Mouse (Mus musculus) liver, embryonic 16.5 days (tissue): ENCODE measurements around the gene Slc38a6. TPM values are rescaled to one million over a fixed set of nuclear protein-coding genes. Genes with fewer than 3 reads are reported as not detected.

Experiments
- ATAC-seq: fragments of 200-750 bp; cut with Nextera tagmentation; 2 replicates; pipeline ENCODE4 v1.8.0; 2017; ENCODE audit warnings: low read depth, mild to moderate bottlenecking, moderate number of reproducible peaks, moderate library complexity
- H3K27ac ChIP-seq: fragments of 300-500 bp; sonication (generic); 2 replicates; pipeline ENCODE4 v1.5.1; 2014; ENCODE audit warnings: mild to moderate bottlenecking, low read length
- H3K27me3 ChIP-seq: fragments of 300-500 bp; sonication (generic); 2 replicates; pipeline ENCODE4 v1.6.1; 2014; ENCODE audit warnings: low read depth, low read length, mixed read lengths; ENCODE audit not compliant: control insufficient read depth, insufficient read depth
- H3K36me3 ChIP-seq: fragments of 300-500 bp; sonication (generic); 2 replicates; pipeline ENCODE4 v1.6.1; 2014; ENCODE audit warnings: mild to moderate bottlenecking; ENCODE audit not compliant: control insufficient read depth, insufficient read depth
- H3K4me1 ChIP-seq: fragments of 300-500 bp; sonication (generic); 2 replicates; pipeline ENCODE4 v1.6.1; 2014; ENCODE audit warnings: low read depth, low read length, mixed read lengths; ENCODE audit not compliant: control insufficient read depth
- H3K4me2 ChIP-seq: fragments of 300-500 bp; sonication (generic); 2 replicates; pipeline ENCODE4 v1.6.1; 2014; ENCODE audit warnings: low read depth, low read length, mixed read lengths
- H3K4me3 ChIP-seq: fragments of 300-500 bp; sonication (generic); 2 replicates; pipeline ENCODE4 v1.5.1; 2014; ENCODE audit warnings: low read depth, mild to moderate bottlenecking, low read length
- H3K9ac ChIP-seq: fragments of 300-500 bp; sonication (generic); 2 replicates; pipeline ENCODE4 v1.6.1; 2014; ENCODE audit warnings: low read depth, low read length
- H3K9me3 ChIP-seq: fragments of 300-500 bp; sonication (generic); replicated peaks from 2 replicates; pipeline ENCODE4 v1.6.1; 2016; ENCODE audit warnings: low read length; ENCODE audit not compliant: control insufficient read depth
- WGBS: fragments of 180-500 bp; shearing (Covaris S2); extraction: QIAGEN DNeasy Blood & Tissue Kit; methylation state at CpG from one replicate; pipeline ENCODE4 v1.1.7; 2014; ENCODE audit not compliant: insufficient replicate concordance; 5-methylcytosine and 5-hydroxymethylcytosine counted together
- polyA plus RNA-seq: library from polyadenylated mRNA; unstranded; fragments of >200 nt; fragmentation: Nextera tagmentation; extraction: Ambion mirVana; gene quantifications from 2 replicates; pipeline ENCODE4 v1.2.1, GENCODE M21; 2015

The Slc38a6 gene
- polyA plus RNA-seq, 1 experiment from 2014 or later, result 2.5 TPM

DNA sequence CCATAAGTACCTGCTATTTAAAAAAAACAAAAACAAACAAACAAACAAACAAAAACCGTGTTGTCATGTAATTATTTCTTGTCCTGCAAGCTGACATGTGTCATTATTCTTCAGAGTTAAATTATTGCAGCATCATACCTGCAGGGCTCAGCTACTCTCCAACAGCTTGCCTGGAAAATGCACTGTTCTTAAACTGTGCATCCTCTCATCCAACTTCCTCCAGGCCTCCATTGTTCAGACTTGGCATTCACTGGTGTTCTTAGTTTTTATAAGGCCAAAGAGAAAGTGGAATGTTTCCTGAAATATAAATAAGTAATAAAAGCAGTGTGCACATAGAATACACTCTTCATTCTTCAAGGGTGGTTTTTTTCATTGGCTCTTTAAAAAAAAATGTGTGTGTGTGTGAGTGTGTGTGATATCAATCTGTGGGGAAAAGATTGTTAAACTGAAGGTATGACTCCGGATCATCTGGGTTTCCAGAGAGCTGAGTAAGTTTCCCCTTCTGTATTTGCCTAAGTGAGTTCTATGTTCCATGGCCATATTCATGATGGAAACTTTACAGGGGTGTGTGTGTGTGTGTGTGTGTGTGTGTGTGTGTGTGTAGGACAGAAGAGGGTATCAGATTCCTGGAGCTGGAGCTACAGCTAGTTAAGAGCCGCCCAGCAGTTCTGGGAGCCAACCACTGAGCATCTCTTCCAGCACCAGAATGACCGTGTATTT lies 42.0 kb downstream of the Slc38a6 start:
- Histone ChIP-seq H3K9me3 (no peaks in the 10 kb centered on the region), H3K36me3 (no peaks in the 10 kb centered on the region), H3K4me1 (no peaks in the 10 kb centered on the region), H3K27me3 (no peaks in the 10 kb centered on the region), H3K27ac (no peak overlapping the region), H3K4me3 (no peak overlapping the region), H3K4me2 (no peak overlapping the region), H3K9ac (no peak overlapping the region)
- ATAC-seq, result no peak
- 54% methylated on average over 4 of the region's 4 CpGs for WGBS

DNA sequence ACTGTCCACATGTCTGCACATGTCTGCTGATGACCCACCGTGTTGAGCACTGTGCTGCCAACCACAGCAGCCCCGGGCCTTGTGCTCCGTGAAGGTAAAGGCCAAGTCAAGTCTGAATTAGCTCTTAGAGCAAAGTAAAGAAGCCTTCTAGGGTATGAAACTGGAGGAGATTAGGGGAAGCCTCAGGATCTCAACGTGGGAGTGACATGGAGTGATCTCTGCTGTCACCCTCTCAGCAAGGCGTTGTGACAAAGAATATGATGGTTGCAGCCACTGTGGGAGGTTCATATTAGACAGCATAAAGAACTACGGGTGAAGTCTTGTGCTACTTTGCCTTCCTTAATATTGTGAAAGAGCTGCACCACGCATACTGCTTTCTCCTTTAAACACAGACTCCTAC lies 43.7 kb downstream of the Slc38a6 start:
- H3K4me1 ChIP-seq, result no peaks in the 10 kb centered on the region
- no peak overlapping the region for H3K9ac ChIP-seq
- no peak for ATAC-seq
- H3K27ac ChIP-seq, result no peak overlapping the region
- H3K36me3 ChIP-seq, result no peaks in the 10 kb centered on the region
- no peak overlapping the region for H3K4me3 ChIP-seq
- 64% methylated on average over 7 of the region's 7 CpGs for WGBS
- no peak overlapping the region for H3K4me2 ChIP-seq
- H3K27me3 ChIP-seq, result no peaks in the 10 kb centered on the region
- H3K9me3 ChIP-seq, result no peaks in the 10 kb centered on the region

DNA sequence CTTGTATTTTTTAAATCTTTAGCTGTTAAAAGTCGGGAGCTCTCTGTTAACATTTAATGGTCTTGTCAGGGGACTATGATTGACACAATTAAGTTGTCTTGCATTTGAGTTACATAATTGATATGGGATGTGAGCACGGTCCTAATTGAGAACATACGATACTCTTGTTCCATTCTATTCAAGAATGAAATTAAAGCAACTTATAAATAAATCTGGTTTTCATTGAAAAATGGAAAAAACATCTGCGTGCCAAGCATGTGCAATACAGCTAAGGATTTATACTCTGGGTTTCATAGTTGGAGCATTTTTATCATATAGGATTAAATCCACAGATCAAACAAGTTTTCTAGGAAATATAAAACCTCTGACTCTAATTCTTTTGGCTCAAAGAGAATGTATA lies 46.1 kb downstream of the Slc38a6 start:
- Histone ChIP-seq H3K27ac (no peak overlapping the region), H3K36me3 (no peaks in the 10 kb centered on the region), H3K4me3 (no peak overlapping the region), H3K9me3 (no peaks in the 10 kb centered on the region), H3K27me3 (no peaks in the 10 kb centered on the region), H3K4me2 (no peak overlapping the region), H3K9ac (no peak overlapping the region), H3K4me1 (no peaks in the 10 kb centered on the region)
- WGBS, result 66% methylated on average over 4 of the region's 4 CpGs
- ATAC-seq, result no peak

DNA sequence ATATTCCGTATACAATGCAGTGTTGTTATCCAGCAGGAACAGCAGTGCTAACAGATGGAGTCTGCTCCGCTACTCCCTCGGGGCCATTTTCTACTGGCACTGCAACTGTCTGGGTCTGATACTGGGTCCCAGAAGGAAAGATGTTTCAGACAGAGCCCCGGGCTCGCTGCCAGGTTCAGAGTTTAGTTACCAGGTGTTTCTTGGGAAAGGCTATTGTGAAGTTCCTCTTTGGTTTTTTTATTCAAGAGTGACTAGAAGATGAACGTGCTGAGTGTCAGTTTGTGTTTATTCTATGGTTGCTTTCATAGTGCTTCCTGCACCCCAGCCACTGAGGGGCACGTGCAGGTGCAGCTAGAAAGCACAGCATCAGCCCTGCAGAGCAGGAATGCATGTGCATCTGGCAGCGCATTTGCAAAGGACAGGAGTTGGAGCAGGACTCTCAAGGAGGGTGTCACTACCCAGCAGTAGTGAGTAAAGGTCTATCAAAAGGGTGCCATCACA lies 47.5 kb downstream of the Slc38a6 start:
- Histone ChIP-seq H3K9ac (no peak overlapping the region), H3K4me3 (no peak overlapping the region), H3K27me3 (no peaks in the 10 kb centered on the region), H3K9me3 (no peaks in the 10 kb centered on the region), H3K4me2 (no peak overlapping the region), H3K27ac (no peak overlapping the region), H3K4me1 (no peaks in the 10 kb centered on the region), H3K36me3 (no peaks in the 10 kb centered on the region)
- 64% methylated on average over 8 of the region's 8 CpGs for WGBS
- ATAC-seq, result no peak

DNA sequence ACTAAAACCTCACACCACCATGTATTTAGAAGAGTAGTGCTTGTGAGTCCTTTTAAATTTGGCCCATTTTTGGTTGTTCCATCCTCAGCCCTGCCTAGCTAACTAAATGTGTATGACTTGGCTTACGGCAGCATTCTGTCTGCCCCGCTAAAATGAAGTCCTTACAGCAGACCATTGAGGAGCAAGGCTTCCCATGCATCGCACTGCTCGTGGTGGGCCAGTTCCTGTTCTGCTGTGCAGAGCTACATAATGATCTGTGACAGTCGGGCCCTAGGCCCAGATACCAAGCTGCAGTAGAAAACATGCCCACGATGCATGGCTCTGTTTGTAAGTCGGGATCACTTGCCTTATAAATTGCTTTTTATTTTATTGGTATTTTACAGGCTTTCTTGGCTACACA lies 50.5 kb downstream of the Slc38a6 start:
- Histone ChIP-seq H3K27me3 (no peaks in the 10 kb centered on the region), H3K9me3 (no peaks in the 10 kb centered on the region), H3K4me1 (peaks cover 2% of the 10 kb centered on the region; the same call in 1 of the 2 replicates), H3K9ac (no peak overlapping the region), H3K4me3 (no peak overlapping the region), H3K36me3 (no peaks in the 10 kb centered on the region), H3K4me2 (no peak overlapping the region), H3K27ac (no peak overlapping the region)
- WGBS, result 23% methylated on average over 7 of the region's 7 CpGs
- ATAC-seq, result no peak

DNA sequence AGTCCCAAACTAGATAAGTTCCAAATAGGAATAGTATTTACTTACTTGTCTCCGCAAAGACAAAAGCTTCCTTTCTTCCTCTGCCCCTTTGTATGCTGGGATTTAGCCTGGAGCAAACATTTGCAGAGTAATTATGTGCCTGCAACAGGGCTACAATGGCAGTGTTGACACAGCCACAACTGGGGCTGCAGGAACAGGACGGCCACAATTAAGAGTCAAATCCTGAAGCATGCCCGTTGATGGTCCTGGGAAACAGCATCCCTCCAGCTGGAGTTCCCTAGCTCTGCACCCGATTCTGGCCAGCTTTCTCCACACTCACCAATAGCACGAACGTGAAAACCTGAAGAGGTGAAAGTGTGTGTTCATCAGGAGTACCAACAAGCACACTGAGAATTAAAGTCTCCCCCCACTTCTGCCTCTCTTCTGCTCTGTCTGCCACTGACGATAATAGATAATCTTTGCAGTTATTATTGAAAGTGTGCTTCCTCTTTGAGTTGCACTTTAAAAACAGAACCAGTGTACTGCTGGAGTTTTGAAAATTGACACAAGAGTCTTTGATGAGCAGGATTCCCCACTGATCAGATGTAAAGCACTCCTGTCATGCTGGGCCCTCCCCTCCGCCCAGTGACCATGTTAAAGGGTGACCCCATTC lies 54.2 kb downstream of the Slc38a6 start:
- 21% methylated on average over 8 of the region's 8 CpGs for WGBS
- Histone ChIP-seq H3K4me1 (peaks cover 3% of the 10 kb centered on the region; the same call in 1 of the 2 replicates), H3K27me3 (no peaks in the 10 kb centered on the region), H3K9me3 (no peaks in the 10 kb centered on the region), H3K9ac (no peak overlapping the region), H3K4me2 (no peak overlapping the region), H3K27ac (no peak overlapping the region), H3K36me3 (no peaks in the 10 kb centered on the region), H3K4me3 (no peak overlapping the region)
- ATAC-seq, result no peak

DNA sequence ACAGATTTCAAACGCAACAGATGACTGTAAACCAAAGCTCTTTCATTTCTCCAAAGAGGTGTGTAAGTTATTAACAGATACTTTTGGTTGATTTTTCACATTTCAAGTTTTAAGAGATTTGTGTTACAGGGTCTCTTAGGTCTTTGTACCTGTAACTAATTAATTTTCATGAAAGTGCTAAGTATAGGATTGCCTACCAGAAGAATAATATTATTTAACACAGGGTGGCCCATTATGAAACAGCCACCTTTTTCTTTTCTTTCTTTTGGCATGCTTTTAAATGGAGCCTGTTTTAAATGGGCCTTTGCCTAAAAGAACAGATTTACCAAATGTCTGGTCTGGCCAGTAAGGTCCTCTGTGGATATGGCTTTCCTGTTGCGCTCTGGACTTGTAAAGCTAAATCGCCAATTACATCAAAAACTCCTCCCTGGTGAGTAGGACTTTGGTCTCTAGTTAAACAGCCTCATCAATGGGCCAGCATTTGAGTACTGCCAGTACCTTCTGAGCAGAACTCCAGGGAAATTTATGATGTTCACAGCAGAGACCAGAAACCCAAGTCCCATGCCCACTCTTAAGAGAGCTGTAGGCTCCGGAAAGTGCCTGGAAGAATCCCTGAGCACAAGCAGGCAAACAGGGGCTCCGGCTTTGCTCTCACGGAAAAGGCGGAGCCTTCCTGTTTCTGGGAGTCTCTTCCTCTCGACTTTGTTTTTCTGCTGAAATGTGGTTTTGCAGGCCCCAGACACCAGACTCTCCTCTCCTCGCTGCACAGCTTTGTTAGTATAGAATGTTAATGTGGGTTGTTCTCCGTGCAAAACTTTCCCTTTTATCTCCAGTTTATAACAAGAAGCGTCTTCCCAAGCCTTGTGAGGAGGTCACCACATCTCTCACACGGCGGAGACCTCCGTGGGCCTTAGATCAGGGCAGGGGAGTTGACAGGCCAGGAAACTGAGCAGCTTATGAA lies 55.4 kb downstream of the Slc38a6 start:
- H3K9me3 ChIP-seq, result no peaks in the 10 kb centered on the region
- 24% methylated on average over 14 of the region's 14 CpGs for WGBS
- H3K4me2 ChIP-seq, result no peak overlapping the region
- H3K36me3 ChIP-seq, result no peaks in the 10 kb centered on the region
- no peak overlapping the region for H3K4me3 ChIP-seq
- peaks cover 3% of the 10 kb centered on the region; the same call in 1 of the 2 replicates for H3K4me1 ChIP-seq
- H3K27me3 ChIP-seq, result no peaks in the 10 kb centered on the region
- ATAC-seq, result peak; percentile 48
- no peak overlapping the region for H3K9ac ChIP-seq
- H3K27ac ChIP-seq, result peak overlapping the region; percentile 18; the same call in 1 of the 2 replicates

DNA sequence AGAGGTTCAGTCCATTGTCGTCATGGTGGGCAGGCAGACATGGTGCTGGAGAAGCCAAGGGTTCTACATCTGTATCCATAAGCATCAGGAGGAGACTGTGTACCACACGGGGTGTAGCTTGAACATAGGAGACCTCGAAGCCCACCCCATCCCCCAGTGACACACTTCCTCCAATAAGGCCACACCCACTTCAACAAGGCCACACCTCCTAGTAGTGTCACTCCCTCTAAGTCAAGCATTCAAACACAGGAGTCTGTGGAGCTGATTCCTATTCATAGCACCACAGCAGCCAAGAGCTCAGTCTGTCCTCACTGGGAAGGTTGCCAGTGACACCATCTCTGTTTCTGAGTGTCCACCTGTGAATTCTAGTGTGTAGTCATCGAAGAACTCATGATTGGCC lies 57.7 kb downstream of the Slc38a6 start:
- Histone ChIP-seq H3K27ac (no peak overlapping the region), H3K9me3 (no peaks in the 10 kb centered on the region), H3K9ac (no peak overlapping the region), H3K4me2 (no peak overlapping the region), H3K4me3 (no peak overlapping the region), H3K36me3 (no peaks in the 10 kb centered on the region), H3K4me1 (peaks cover 3% of the 10 kb centered on the region; the same call in 1 of the 2 replicates), H3K27me3 (no peaks in the 10 kb centered on the region)
- no peak for ATAC-seq
- 73% methylated on average over 4 of the region's 4 CpGs for WGBS
